Mouse (Mus musculus): ENCODE results near the gene Rps3a1.

- TF ChIP-seq CTCF (IDR thresholded peaks at IDR 0.05; ENCODE audit: low read depth), result no peak
- TF ChIP-seq EP300 (IDR thresholded peaks at IDR 0.05; ENCODE audit: low read depth), result peak; percentile 83
These were observed 33.9 kb downstream of the Rps3a1 start for GRCm38 (mm10) chr3:86108576-86108975.

Data from liver, embryonic 14.5 days (tissue).